Mouse (Mus musculus): ENCODE results near the gene Myt1.

The Myt1 gene

GRCm38 (mm10) chr2:181763006-181763830 is at the start of gene Myt1:
TSS of gene Myt1 (plus strand) at chr2:181763332.
- DNase-seq (ENCODE audit: low read depth, low spot score): no peak

- DNase-seq (ENCODE audit: low read depth, low spot score): peak; percentile 94
Measured at GRCm38 (mm10) chr2:181713749-181714148, 49.4 kb upstream of the Myt1 start.

- peak; percentile 85 for DNase-seq (ENCODE audit: low read depth, low spot score)
Measured at GRCm38 (mm10) chr2:181714903-181715326, 48.2 kb upstream of the Myt1 start, which contains the start of gene Oprl1. TSS of gene Oprl1 (plus strand) at chr2:181715016.

- DNase-seq (ENCODE audit: low read depth, low spot score): no peak
Measured at GRCm38 (mm10) chr2:181715382-181715781, 47.8 kb upstream of the Myt1 start.

GRCm38 (mm10) chr2:181716991-181717390 is 46.1 kb upstream of the Myt1 start:
- peak; percentile 63 for DNase-seq (ENCODE audit: low read depth, low spot score)

GRCm38 (mm10) chr2:181720061-181720460 is 43.1 kb upstream of the Myt1 start:
- peak; percentile 70 for DNase-seq (ENCODE audit: low read depth, low spot score)

- peak; percentile 96 for DNase-seq (ENCODE audit: low read depth, low spot score)
Measured at GRCm38 (mm10) chr2:181721200-181721599, 41.9 kb upstream of the Myt1 start.

- peak; percentile 73 for DNase-seq (ENCODE audit: low read depth, low spot score)
Measured at GRCm38 (mm10) chr2:181722213-181722612, 40.9 kb upstream of the Myt1 start.

- no peak for DNase-seq (ENCODE audit: low read depth, low spot score)
Measured at GRCm38 (mm10) chr2:181727659-181728262, 35.4 kb upstream of the Myt1 start.

GRCm38 (mm10) chr2:181730051-181730450 is 33.1 kb upstream of the Myt1 start:
- no peak for DNase-seq (ENCODE audit: low read depth, low spot score)

- DNase-seq (ENCODE audit: low read depth, low spot score): peak; percentile 75
Measured at GRCm38 (mm10) chr2:181752626-181753025, 10.5 kb upstream of the Myt1 start.

- DNase-seq (ENCODE audit: low read depth, low spot score): no peak
Measured at GRCm38 (mm10) chr2:181758147-181758725, 4.9 kb upstream of the Myt1 start.

- DNase-seq (ENCODE audit: low read depth, low spot score): peak; percentile 98
Measured at GRCm38 (mm10) chr2:181759041-181759440, 4.1 kb upstream of the Myt1 start.

GRCm38 (mm10) chr2:181763886-181764527 is 875 bp downstream of the Myt1 start:
- no peak for DNase-seq (ENCODE audit: low read depth, low spot score)

GRCm38 (mm10) chr2:181764600-181764999 is 1.5 kb downstream of the Myt1 start:
- peak; percentile 48 for DNase-seq (ENCODE audit: low read depth, low spot score)

- DNase-seq (ENCODE audit: low read depth, low spot score): no peak
Measured at GRCm38 (mm10) chr2:181765251-181765650, 2.1 kb downstream of the Myt1 start.

GRCm38 (mm10) chr2:181766672-181767557 is 3.8 kb downstream of the Myt1 start:
- peak; percentile 87 for DNase-seq (ENCODE audit: low read depth, low spot score)

GRCm38 (mm10) chr2:181768451-181768850 is 5.3 kb downstream of the Myt1 start:
- DNase-seq (ENCODE audit: low read depth, low spot score): peak; percentile 40

GRCm38 (mm10) chr2:181769397-181769796 is 6.3 kb downstream of the Myt1 start:
- peak; percentile 79 for DNase-seq (ENCODE audit: low read depth, low spot score)

- DNase-seq (ENCODE audit: low read depth, low spot score): no peak
Measured at GRCm38 (mm10) chr2:181773203-181773602, 10.1 kb downstream of the Myt1 start.

GRCm38 (mm10) chr2:181775786-181776185 is 12.7 kb downstream of the Myt1 start:
- DNase-seq (ENCODE audit: low read depth, low spot score): peak; percentile 80

Measured in brain, adult 2 months (tissue).